Mouse (Mus musculus) gastrocnemius, adult 2 months (tissue): ENCODE data around the gene Itm2a. TPM values are rescaled to one million over a fixed set of nuclear protein-coding genes. Genes with fewer than 3 reads are reported as not detected.
A peak's percentile ranks its signal among the peaks of the same experiment; 100 is the strongest.

Source experiments
- DNase-seq: peaks from one replicate; pipeline ENCODE4 v3.0.0; 2022
- H3K27ac ChIP-seq: fragments of 200-600 bp; 2 replicates; pipeline ENCODE4 v1.8.1; 2022; ENCODE audit warnings: mild to moderate bottlenecking
- H3K4me3 ChIP-seq: fragments of 200-600 bp; 2 replicates; pipeline ENCODE4 v1.8.1; 2022; ENCODE audit warnings: mild to moderate bottlenecking, moderate library complexity
- CTCF ChIP-seq: fragments of 200-600 bp; IDR thresholded peaks from 2 replicates; pipeline ENCODE4 v1.8.1; 2022; ENCODE audit warnings: antibody characterized with exemption, mild to moderate bottlenecking, moderate library complexity
- intact Hi-C: fragments of 180-260 bp; cut with DNase I; formaldehyde crosslinking; loops from one replicate; pipeline ENCODE4 v1.15.1; 2025
- long read RNA-seq, 2 experiments: library from polyadenylated mRNA; stranded (forward); transcript quantifications; one replicate each; pipeline ENCODE4 v2.0.0; 2021
- total RNA-seq, 2 experiments: library from RNA; stranded (reverse); gene quantifications; 2 replicates each; pipeline ENCODE4 v1.2.3; 2021

Itm2a gene
- total RNA-seq = 100 to 1,000 TPM in 1 of 2 experiments, 10 to 100 TPM in 1; 87.8 to 110 TPM
- long read RNA-seq, experiment 1, transcript Itm2a-201 (6 exons, 1,744 nt) = major isoform, 217 of 222 reads
- long read RNA-seq, experiment 1, partial matches to known transcripts = 1 of 222 reads
- long read RNA-seq, experiment 1, other reads (novel, unspliced or antisense) = 4 of 222 reads
- long read RNA-seq, experiment 2, transcript Itm2a-201 (6 exons, 1,744 nt) = major isoform, 161 of 164 reads
- long read RNA-seq, experiment 2, partial matches to known transcripts = 1 of 164 reads
- long read RNA-seq, experiment 2, other reads (novel, unspliced or antisense) = 2 of 164 reads

DNA sequence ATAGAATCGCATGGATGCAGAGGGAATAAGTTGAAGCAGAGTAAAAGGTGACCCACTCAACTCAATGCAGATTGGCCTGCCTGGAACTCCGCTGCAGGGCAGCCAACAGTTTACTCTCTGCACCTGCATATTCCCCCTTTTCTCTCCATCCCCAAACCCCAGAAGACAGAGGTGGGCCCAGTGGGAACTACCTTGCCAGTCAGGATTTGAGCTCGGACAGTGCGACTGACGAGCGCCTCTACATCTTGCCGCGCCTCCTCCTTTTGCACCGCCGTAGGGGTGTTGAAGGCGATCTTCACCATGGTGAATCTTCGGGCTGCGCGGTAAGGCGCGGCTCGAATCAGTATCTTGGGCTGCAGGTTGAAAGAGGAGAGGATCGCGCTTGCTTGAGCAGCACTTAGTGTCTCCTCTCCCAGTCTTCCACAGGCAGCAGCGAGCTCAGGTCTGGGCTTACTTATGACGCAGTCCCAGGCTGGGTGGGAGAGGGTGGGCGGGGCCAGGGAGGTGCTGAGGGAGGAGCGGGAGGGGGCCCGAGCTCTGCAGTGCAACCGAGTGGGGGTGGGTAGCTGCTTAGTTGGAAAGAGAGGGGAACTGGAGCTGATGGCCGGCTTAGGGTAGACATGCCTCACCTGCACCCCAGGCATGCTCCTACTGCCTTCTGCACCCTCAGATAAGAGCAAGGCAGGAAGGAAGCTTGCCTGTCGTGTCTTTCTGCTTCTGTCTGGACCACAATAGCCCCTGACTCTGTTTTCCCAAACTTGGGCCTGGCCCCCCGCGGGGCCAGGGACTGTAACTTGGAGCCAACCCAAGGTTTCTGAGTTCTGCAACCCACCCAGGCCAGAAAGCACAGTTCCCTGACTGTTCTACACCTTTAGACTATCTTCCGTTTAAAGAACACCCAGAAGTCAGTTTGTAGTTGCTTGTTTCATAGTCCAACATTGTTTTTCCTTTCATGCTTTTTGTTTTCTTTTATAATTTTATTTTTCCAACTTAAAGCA, at the start of gene Itm2a:
TSS of gene Itm2a (minus strand) at position 462 of the 998 bp plus-strand sequence.
- peak within 1 kb of the TSS; percentile 86 for H3K27ac ChIP-seq
- H3K4me3 ChIP-seq = peak within 1 kb of the TSS; percentile 82
- DNase-seq = peak; percentile 38
- TF ChIP-seq CTCF = no peak
- intact Hi-C loops = loop anchor here (10.0 kb wide), 1 partner anchor 58 kb away; no protein-coding TSS in a partner anchor

DNA sequence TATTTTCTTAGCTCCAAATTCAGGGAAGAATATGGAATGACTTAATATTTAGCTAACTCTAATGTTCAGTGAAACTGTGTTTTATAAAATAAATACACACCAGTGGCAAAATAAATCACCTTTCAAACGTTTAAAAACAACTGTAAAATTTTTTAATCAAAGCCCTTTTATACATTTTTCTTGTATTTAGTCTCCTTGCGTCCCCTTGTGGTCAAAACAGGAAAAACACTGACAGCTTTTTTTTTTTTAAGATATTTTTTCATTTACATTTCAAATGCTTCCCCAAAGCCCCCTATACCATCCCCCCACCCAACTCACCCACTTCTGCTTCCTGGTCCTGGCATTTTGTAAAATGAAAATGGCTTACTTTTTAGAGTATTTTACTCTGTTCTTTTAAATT, 32.7 kb upstream of the Itm2a start:
- no peak for DNase-seq
- Histone ChIP-seq H3K4me3 (no peak overlapping the region), H3K27ac (no peak overlapping the region)
- peak; percentile 78 for TF ChIP-seq CTCF
- intact Hi-C loops = loop anchor here (5.0 kb wide), 1 partner anchor 644 kb away; no protein-coding TSS in a partner anchor

DNA sequence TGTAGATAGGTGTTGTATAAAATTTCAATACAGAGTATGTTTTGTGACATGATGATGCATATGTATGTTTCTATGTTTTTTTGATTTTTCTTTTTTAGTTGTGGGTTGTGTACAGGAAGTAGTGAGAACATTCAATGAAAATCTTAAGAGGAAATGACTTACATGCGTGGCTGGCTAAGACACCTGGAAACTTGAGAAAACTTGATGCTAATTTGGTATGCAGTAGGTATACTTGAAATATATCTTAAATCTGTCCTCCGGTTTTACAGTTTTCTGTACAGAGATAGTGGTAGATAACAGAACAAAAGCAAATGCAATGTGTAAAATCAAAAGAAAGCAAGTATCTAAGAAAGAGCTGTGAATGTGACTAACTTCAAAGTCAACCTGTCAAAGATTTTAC, 18.1 kb upstream of the Itm2a start:
- H3K27ac ChIP-seq = no peak overlapping the region
- no peak for TF ChIP-seq CTCF
- no peak overlapping the region for H3K4me3 ChIP-seq
- DNase-seq = no peak
- intact Hi-C loops = no loop called here

DNA sequence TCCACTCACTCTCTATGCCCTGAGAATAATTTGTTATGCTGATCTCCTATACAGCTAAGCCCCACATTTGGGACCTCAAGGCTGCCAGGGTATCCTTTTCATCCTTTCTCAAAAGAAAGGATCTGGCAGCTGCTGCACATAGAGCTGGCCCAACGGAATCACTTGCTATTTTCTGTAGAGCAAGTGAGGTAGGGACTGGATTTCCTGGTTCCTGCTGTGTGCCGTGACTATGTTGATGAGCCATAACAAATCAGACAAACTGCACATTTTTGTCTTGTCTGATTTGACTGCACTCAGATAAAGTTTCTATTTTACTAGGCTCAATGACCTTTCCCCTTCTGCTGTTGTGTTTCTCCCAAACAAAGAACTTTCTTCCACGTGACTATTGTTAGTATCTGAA, 14.2 kb upstream of the Itm2a start:
- intact Hi-C loops = no loop called here
- no peak for DNase-seq
- Histone ChIP-seq H3K27ac (no peak overlapping the region), H3K4me3 (no peak overlapping the region)
- TF ChIP-seq CTCF = no peak

DNA sequence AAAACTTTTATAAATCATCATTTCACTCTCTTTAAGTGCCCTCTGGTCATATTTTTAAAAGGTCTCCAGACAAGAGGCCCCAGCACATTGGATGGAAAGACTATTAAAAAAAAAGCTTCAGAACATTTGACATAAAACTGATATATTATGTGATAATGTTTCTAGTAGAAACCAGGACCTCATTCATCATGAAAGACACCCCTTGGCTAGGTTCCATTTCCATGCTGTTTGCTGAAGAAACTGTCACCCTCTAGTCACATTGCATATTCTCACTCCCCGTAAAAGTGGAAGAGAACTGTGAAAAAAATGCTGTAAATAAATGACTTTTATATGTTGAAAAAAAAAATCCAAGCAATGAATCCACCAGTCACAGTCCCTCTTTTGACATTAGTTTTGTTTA, 12.8 kb upstream of the Itm2a start:
- no peak for DNase-seq
- intact Hi-C loops = no loop called here
- H3K4me3 ChIP-seq = no peak overlapping the region
- TF ChIP-seq CTCF = no peak
- H3K27ac ChIP-seq = no peak overlapping the region

DNA sequence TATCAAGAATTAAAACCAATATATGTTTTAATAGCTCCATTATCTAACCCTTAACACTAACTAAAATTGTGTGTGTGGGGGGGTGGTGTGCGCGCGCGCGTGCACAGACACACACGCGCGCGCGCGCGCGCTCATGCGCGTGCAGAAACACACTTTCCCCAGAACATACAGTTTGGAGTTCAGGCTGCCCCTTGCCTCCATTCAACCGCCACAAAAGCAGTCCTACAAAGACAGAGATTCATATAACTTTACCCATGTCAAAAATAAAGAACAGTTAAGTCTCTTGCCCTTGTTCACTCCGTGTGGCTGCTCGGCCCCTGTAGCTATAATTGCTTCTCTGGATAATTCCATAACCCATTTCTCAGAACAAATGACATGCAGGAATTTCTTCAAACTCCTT, 695 bp downstream of the Itm2a start:
- H3K4me3 ChIP-seq = peak overlapping the region; percentile 82
- peak overlapping the region; percentile 86 for H3K27ac ChIP-seq
- intact Hi-C loops = loop anchor here (10.0 kb wide), 1 partner anchor 58 kb away; no protein-coding TSS in a partner anchor
- no peak for TF ChIP-seq CTCF
- peak; percentile 50 for DNase-seq

DNA sequence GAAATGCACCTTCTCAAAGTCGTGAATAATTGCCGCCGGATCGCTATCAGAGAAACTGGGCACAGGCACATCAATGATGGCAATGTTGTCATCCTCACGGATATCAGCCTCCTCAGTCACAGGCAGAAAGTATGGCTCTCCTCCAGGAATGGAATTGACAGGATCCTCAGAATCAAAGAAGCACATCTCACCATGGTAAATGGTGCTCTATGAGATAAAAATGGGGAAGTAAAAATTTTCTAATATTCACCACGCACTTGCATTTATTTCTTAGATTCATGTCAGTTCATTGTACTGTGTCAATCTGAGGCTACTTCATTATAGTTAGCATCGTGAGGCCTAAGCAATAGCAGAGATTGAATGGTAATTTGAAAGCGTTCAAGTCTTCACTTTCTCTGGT, 4.1 kb downstream of the Itm2a start:
- intact Hi-C loops = no loop called here
- no peak overlapping the region for H3K4me3 ChIP-seq
- TF ChIP-seq CTCF = no peak
- no peak for DNase-seq
- H3K27ac ChIP-seq = no peak overlapping the region

DNA sequence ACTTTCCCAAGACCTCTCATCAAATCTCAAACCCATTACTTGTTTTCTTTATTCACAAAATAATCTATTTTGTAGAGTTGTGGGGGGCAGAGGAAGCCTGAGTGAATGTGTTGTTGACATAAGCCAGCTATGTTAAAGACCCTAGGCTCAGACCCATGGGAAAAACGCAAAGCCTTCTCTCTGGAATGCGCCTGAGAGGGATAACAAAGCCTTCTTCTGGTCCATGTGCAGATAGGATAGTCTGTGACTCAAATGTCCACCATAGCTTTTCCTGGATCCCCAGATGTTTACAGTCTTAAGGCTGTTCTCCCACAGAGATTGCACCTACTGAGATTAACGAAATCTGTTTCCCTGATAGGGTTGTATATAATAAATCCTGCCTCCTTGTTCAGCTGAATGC, 9.9 kb downstream of the Itm2a start:
- intact Hi-C loops = no loop called here
- H3K4me3 ChIP-seq = no peak overlapping the region

DNA sequence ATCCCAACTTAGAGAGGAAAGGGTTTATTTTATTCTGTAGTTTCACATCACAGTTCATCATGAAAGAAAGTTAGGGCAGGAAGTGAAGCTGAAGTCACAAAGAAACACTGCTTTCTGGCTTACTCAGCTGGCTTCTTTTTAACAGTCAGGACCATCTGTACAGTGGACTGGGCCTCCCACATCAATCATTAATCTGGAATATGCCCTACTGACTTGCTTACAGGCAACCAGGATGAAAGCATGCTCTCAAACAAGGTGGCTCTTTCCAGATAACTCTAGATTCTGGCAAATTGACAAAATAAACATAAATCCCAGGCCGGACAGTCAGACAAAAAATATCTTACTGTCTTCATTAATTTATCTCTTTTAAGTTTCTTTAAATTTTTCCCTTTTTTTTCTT, 27.8 kb downstream of the Itm2a start:
- intact Hi-C loops = no loop called here
- H3K27ac ChIP-seq = no peak overlapping the region
- TF ChIP-seq CTCF = no peak
- H3K4me3 ChIP-seq = no peak overlapping the region
- DNase-seq = no peak

More for the DNA sequence above, 9.9 kb downstream of the Itm2a start:
- no peak for DNase-seq
- TF ChIP-seq CTCF = no peak
- no peak overlapping the region for H3K27ac ChIP-seq

Other genes with a start within 250 kb of the Itm2a start
- gene Gpr174, start 147.5 kb downstream of the Itm2a start, total RNA-seq = not detected